Mouse (Mus musculus) cerebellum, postnatal 10 days (tissue): ENCODE data around the gene Sfi1.
"Not testable (repeated sequence)": the region's sequence is repeated elsewhere in the genome, so short reads cannot be mapped to it uniquely, and the experiment has no call there.

Experiments used
- DNase-seq, 2 experiments: peaks; one replicate each; pipeline ENCODE4 v3.0.0; 2021; ENCODE audit warnings: mixed read lengths in 2 of 2

Gene Sfi1

DNA sequence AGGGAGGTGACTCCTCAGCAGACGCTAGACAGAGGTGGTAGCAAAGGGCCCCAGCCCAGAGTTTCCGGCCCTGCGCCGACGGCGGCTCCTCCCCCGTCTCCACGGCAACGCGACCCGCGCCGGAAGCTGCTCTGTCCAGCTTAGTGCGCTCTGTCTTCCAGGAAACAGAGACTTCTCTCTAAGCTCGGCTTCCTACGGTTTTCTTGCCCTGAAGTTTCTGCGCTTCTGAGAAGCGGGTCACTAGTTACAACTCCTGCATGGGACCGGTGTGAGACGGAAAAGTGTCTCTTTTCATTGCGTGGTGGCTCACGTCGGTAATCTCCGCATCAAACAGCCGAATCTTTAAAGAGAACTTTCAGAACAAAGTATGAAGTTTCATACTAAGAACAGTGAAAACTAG, at the start of gene Sfi1:
Sfi1 (minus strand) TSS at position 101 of the 400 bp plus-strand sequence.
- no peak for DNase-seq

- no peak for DNase-seq
Measured at GRCm38 (mm10) chr11:3242395-3242794, 49.1 kb upstream of the Sfi1 start.

- peak in 1 of 2 experiments; percentile 15 for DNase-seq
Measured at GRCm38 (mm10) chr11:3235277-3235676, 42.0 kb upstream of the Sfi1 start.

GRCm38 (mm10) chr11:3233704-3234103, 40.4 kb upstream of the Sfi1 start:
- DNase-seq = no peak

GRCm38 (mm10) chr11:3232248-3232647, 39.0 kb upstream of the Sfi1 start:
- DNase-seq = no peak

DNA sequence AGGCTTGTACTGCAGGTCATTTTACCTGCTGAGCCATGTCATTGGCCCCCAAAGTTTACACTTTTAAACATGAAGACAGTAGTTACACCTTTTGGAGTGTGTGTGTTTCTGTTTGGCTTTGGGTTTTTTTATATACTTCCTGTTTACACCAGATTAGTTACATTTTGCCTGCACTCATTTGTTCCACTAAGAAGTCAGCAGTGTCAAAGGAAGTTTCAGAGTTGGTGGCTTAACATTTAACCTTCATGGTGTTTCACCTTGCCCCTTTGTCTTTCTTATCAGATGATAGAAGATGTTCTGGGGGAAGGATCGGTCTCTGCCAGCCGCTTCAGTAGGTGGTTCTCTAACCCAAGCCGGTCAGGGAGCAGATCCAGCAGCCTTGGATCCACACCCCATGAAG, 33.9 kb upstream of the Sfi1 start:
- DNase-seq = no peak

GRCm38 (mm10) chr11:3223105-3223504, 29.8 kb upstream of the Sfi1 start:
- no peak for DNase-seq

DNA sequence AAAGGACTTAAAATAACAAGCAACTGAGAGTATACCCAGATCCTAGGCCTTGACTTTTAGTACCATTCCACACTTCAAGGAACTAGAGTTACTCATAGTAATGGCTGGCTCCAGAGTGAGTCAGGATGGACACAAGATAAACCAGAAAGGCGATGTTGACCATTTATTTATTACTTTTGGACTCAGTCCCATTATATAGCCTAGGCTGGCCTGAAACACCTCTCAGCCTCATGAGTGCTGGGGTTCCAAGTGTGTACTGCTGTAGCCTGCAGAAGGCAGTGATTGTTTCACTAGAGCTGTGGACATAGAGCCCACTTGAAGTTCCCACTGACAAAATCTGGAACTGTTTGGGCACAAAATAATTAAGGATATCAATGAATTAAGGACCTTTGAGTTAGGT, 19.3 kb upstream of the Sfi1 start:
- DNase-seq = no peak

DNA sequence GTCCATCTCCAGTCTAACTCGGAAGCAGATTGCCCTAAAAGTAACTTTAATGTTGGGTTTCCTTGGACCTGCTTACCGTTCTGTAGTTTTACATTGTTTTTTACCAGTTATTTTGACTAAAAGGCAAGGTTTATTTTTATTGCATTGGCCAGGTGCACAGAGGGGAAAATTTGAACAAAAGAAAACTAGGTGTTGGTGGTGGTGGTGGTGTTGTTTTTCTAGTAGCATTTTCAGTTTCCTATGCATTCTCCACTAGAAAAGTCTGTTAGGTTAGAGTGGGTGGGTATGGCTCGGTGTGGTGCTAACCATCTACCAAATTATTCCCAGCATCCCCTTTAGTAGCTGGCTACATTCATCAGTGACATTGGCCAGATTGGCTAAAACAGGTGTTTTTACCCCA, 13.5 kb upstream of the Sfi1 start:
- DNase-seq = no peak

DNA sequence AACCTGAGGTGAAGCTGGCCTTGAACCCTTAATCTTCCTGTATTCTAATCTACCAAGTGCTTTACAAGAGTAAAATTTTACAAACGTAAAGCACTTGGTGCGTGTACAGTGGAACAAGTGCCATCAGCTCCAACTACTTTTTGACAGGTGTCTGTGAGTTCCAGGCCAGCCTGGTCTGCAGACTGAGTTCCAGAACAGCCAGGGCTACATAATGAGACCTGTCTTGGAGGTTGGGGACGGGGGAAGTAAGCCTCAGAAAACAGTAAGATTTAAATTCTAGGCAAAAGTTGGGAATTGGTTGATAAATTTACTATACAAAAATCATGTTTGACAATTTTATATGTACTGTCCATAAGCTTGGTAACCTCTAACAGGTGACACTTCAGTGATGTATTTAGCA, 11.9 kb upstream of the Sfi1 start:
- DNase-seq = no peak

- DNase-seq = no peak
Measured at GRCm38 (mm10) chr11:3203771-3204170, 10.5 kb upstream of the Sfi1 start.

- peak; percentile 67 to 73 for DNase-seq
Measured at GRCm38 (mm10) chr11:3202781-3203441, 9.6 kb upstream of the Sfi1 start.

DNA sequence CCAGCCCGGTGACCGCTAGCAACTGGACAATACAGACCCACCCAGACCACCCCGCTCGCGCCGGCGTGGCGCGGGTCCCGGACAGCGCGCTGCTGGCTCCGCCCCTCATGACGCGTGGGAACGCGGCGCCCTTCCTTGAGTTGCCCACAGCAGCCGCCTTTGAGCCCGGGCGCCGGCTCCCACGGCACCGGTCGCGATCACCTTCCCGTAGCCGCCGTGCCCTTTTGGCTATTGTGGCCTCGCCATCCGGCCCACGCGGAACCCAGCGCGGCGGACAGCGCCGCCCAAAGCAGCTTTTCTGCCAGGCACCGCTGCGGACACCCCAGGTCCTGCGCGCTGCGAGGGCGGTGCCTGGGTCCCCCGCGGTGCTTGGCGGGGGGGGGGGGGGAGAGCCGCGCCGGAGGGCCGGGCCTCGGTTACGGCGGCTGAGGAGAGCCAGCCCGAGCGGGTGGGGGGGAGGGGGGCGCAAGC, 9.0 kb upstream of the Sfi1 start, which contains the start of gene Eif4enif1:
Eif4enif1 (plus strand) TSS at position 162 of the 471 bp plus-strand sequence.
- DNase-seq = peak; percentile 95 to 96

DNA sequence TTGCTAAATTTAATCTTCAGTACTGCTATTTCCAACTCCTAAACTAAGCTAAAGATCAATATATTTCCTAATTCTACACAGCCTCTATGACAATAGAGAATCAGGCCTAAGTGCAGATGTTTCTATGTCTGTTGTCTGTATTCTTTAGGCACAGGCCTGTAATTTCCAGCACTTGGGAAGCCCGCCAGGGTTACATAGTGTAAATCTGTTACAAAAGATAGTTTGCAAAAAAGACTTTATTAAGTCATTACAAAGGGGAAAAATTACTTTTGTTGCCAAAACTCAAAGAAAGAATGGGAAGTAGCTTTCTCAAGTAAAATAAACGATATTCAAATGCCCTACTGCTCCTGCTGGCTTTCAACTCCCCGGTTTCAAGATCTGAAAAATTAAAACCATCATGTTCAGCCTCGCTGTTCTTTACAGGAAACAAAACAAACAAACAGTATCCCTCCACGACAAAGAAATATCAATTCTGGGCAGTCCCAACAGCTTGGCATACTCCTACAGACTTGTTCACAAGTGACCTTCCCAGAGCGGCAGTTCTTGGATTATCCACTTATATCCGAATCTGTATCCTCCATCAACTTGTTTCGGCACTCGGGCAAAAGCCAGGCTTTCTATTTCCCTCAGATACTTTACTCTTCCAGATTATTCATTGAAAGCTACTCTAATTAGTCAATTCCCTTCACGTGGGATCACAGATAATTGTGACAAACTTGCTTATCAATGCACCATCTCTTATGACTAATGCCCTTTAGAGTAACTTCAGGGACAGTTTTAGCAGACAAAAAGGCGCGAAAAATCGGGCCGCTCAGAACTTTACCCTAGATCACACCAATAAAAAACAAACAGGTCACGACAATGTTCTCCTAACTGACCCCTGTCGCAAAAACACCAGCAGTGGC, 8.3 kb upstream of the Sfi1 start:
- peak; percentile 43 to 51 for DNase-seq

DNA sequence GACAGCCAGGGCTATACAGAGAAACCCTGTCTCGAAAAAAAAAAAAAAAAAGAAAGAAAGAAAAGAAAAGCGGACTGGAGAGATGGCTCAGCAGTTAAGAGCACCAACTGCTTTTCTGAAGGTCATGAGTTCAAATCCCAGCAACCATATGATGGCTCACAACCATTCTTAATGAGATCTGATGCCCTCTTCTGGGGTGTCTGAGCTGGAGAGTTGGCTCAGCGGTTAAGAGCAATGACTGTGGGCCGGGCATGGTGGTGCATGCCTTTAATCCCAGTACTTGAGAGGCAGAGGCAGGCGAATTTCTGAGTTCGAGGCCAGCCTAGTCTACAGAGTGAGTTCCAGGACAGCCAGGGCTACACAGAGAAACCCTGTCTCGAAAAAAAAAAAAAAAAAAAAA, 7.4 kb upstream of the Sfi1 start:
- not testable (repeated sequence) for DNase-seq

DNA sequence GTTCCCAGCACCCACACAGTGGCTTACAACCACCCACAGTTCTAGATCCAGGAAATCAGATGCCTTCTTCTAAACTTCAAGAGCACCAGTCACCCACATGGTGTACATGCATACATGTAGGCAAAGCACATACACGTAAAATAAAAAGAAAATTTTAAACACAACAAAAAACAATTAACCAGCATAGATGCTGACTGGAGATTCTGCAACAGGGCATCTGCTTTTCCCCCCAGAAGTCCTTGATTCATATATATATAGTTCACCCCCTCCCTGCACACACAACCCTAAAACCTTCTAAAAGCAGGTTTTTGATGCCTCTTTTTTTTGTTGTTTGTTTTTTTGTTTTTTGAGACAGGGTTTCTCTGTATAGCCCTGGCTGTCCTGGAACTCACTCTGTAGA, 10.6 kb downstream of the Sfi1 start:
- not testable (repeated sequence) for DNase-seq

GRCm38 (mm10) chr11:3181971-3182370, 11.3 kb downstream of the Sfi1 start:
- peak in 1 of 2 experiments; percentile 18 for DNase-seq

- DNase-seq = peak; percentile 34 to 49
Measured at GRCm38 (mm10) chr11:3181250-3181649, 12.0 kb downstream of the Sfi1 start.

DNA sequence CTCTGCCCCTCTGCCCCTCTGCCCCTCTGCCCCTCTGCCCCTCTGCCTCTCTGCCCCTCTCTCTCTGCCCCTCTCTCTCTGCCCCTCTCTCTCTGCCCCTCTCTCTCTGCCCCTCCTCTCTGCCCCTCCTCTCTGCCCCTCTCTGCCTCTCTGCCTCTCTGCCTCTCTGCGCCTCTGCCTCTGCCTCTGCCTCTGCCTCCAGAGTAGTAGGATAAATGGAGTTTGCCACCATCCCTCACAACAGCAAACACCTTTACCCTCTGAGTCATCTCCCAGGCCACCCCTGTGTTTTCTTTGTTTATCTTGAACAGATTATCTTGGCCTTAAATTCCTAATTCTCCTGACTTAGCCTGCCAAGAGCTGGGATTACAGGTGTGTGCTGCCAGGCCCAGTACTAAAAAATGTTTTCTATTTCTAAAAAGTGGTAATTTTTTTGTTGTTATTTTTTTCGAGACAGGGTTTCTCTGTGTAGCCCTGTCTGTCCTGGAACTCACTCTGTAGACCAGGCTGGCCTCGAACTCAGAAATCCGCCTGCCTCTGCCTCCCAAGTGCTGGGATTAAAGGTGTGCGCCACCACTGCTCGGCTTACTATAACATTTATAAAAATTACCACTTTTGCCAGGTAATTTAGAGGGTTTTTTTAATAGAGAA, 12.6 kb downstream of the Sfi1 start:
- not testable (repeated sequence) for DNase-seq

DNA sequence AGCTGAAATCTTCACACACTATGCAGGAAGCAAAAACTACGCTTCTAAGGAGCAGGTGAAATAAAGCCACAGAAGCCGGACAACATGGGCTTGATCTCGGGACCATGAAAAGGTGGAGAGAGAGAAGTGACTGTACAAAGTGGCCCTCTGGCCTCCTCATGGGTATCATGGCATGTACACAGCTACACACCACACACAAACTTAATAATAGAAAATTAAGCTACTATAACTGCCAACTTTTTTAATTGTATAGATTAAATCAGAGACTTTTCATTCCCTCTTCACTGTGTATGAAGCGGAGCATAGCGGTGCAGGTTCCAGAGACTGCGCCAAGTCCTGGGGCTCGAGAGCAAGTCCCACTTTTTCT, 13.6 kb downstream of the Sfi1 start:
- DNase-seq = peak in 1 of 2 experiments; percentile 8

DNA sequence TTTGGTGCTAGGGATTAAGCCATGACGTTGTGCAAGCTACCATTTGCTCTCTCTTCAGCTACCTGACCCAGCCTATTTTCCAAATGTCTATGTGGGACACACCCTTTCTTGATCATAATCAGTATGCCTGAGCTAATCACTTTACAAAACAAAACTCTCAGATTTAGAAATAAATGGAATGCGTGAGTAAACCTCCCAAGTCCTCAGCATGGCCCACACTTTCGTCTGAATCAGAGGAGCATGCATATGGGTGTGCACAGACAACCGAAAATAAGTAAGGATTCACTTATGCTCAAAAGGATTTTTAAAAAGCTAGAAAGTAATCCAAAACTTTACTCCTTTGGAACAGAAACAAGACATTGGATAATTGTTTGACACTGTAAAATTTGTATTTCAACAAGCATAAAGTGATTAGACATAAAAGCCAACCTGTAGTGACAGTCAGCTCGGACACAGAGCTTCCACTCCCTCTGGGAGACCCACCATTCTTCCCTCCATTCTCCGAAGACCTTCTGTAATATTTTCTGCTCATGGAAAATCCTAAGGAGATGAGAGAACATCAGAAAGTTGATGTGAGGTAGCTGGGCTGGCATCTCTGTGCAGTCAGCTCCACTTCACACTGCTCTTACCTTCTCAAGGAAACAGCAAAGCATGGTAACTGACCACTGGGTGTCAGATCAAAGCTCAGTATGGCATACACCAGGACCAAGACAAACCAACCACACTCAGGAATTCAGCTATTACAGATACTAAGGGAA, 14.1 kb downstream of the Sfi1 start:
- DNase-seq = peak; percentile 16 to 41
